Mouse (Mus musculus): ENCODE results near the gene Cryzl1.

- TF ChIP-seq CTCF (IDR thresholded peaks at IDR 0.05; ENCODE audit: control insufficient read depth, insufficient read depth, insufficient read length) (no peak), USF1 (IDR thresholded peaks at IDR 0.05; ENCODE audit: low read depth) (no peak), MYOG (IDR thresholded peaks at IDR 0.05; ENCODE audit: control insufficient read depth, extremely low read depth, insufficient read length) (no peak)
Measured at GRCm38 (mm10) chr16:91768586-91768985, 39.8 kb upstream of the Cryzl1 start.

Measured in C2C12 (cell line).